In genomic region chr3:69756499-69756898, GRCm38 (mm10) we compare ENCODE assay signal across 8 mouse cellular contexts. TPM values are rescaled to one million over a fixed set of nuclear protein-coding genes. Genes with fewer than 3 reads are reported as not detected.
DNase-seq lines count a peak whose midpoint lies in the region; ATAC-seq lines count a peak whose summit lies in the region.

No protein-coding gene starts in this region.

- no peak overlapping the region for H3K9ac ChIP-seq in forebrain, embryonic 11.5 days (ENCODE audit: low read length)
- no peak overlapping the region for H3K9ac ChIP-seq in lung, embryonic 15.5 days

- DNase-seq in forebrain, embryonic 11.5 days (ENCODE audit: low spot score), result no peak
- DNase-seq in forebrain, embryonic 10.5 days (ENCODE audit: extremely low spot score, low spot score), result no peak
- DNase-seq in adrenal gland, postnatal 10 days, result peak; percentile 71
- peak; percentile 89 for DNase-seq in embryo, embryonic 11 days
- peak; percentile 34 to 72 for DNase-seq in heart, postnatal 14 days
- peak; percentile 48 to 61 for DNase-seq in kidney, postnatal 4 days

- H3K36me3 ChIP-seq in forebrain, embryonic 11.5 days (ENCODE audit: control insufficient read depth, insufficient read depth, low read length), result no peaks in the 10 kb centered on the region; the same call in 1 of the 2 replicates
- H3K36me3 ChIP-seq in forebrain, embryonic 10.5 days (replicated peaks), result peaks cover 72% of the 10 kb centered on the region
- H3K36me3 ChIP-seq in lung, embryonic 15.5 days, result peaks cover 38% of the 10 kb centered on the region

- 33% methylated on average over 7 of the region's 7 CpGs for WGBS in forebrain, embryonic 11.5 days
- WGBS in forebrain, embryonic 10.5 days, result 37% methylated on average over 7 of the region's 7 CpGs
- 18% methylated on average over 7 of the region's 7 CpGs for WGBS in lung, embryonic 15.5 days

- no peak overlapping the region for H3K4me2 ChIP-seq in forebrain, embryonic 11.5 days (ENCODE audit: low read depth, low read length, severe bottlenecking)
- H3K4me2 ChIP-seq in lung, embryonic 15.5 days, result no peak overlapping the region

- H3K9me3 ChIP-seq in forebrain, embryonic 11.5 days (ENCODE audit: control insufficient read depth, low read length), result no peaks in the 10 kb centered on the region
- no peaks in the 10 kb centered on the region for H3K9me3 ChIP-seq in forebrain, embryonic 10.5 days
- H3K9me3 ChIP-seq in lung, embryonic 15.5 days, result no peaks in the 10 kb centered on the region

- intact Hi-C loops in heart, postnatal 14 days (cut with DNase I), result loop anchor here (2.0 kb wide), 1 partner anchor 142 kb away; no protein-coding TSS in a partner anchor

- H3K27ac ChIP-seq in forebrain, embryonic 11.5 days (ENCODE audit: low read depth, low read length), result no peak overlapping the region
- no peak overlapping the region for H3K27ac ChIP-seq in forebrain, embryonic 10.5 days
- no peak overlapping the region for H3K27ac ChIP-seq in lung, embryonic 15.5 days

- H3K4me3 ChIP-seq in forebrain, embryonic 11.5 days (ENCODE audit: low read depth, low read length), result no peak overlapping the region
- no peak overlapping the region for H3K4me3 ChIP-seq in forebrain, embryonic 10.5 days
- no peak overlapping the region for H3K4me3 ChIP-seq in lung, embryonic 15.5 days

- H3K27me3 ChIP-seq in forebrain, embryonic 11.5 days (ENCODE audit: control insufficient read depth, insufficient read depth, low read length), result no peaks in the 10 kb centered on the region
- H3K27me3 ChIP-seq in forebrain, embryonic 10.5 days (ENCODE audit: poor library complexity, severe bottlenecking), result no peaks in the 10 kb centered on the region
- no peaks in the 10 kb centered on the region for H3K27me3 ChIP-seq in lung, embryonic 15.5 days

- ATAC-seq in forebrain, embryonic 11.5 days (replicated peaks; ENCODE audit: low FRiP score), result 0 out of 2 replicates have a peak, but pooled peaks have one; percentile 70
- peak; percentile 64; the same call in 1 of the 2 replicates for ATAC-seq in lung, embryonic 15.5 days (ENCODE audit: borderline replicate concordance, extremely low read depth, low FRiP score, low TSS enrichment)
- 0 out of 2 replicates have a peak, but pooled peaks have one; percentile 36 for ATAC-seq in neutrophil, adult 5-6 weeks (ENCODE audit: extremely low read depth, insufficient number of reproducible peaks, low FRiP score, poor library complexity, severe bottlenecking)

- no peaks in the 10 kb centered on the region for H3K4me1 ChIP-seq in forebrain, embryonic 11.5 days (replicated peaks; ENCODE audit: control insufficient read depth, insufficient read depth, low read length)
- no peaks in the 10 kb centered on the region for H3K4me1 ChIP-seq in forebrain, embryonic 10.5 days
- H3K4me1 ChIP-seq in lung, embryonic 15.5 days, result no peaks in the 10 kb centered on the region

RNA-seq across cellular contexts. Expression of gene Nmd3, which starts 34.7 kb away (rescaled TPM):
- polyA plus RNA-seq in forebrain, embryonic 11.5 days (2014; fragmentation: Nextera tagmentation; extraction: Ambion mirVana), result 124 and 138 TPM in 2 replicates
- 162 and 163 TPM in 2 replicates for polyA plus RNA-seq in forebrain, embryonic 10.5 days (2016; fragmentation: Nextera tagmentation; extraction: Ambion mirVana)
- total RNA-seq in adrenal gland, postnatal 10 days (2021), result 10 to 100 TPM; 78.9 to 92.6 TPM
- total RNA-seq in heart, postnatal 14 days (2021), result 10 to 100 TPM; 34.7 to 44.2 TPM
- 139 TPM in 2 replicates for polyA plus RNA-seq in lung, embryonic 15.5 days (2015; fragmentation: Nextera tagmentation; extraction: Ambion mirVana)
- total RNA-seq in neutrophil, adult 5-6 weeks (2017), result 43.2 and 59.4 TPM in 2 replicates

Comparison
In these comparisons a context has a peak if more than half of its experiments do, and no peak if none do; other contexts are left out.
1. DNase-seq: peak in adrenal gland, postnatal 10 days (single experiment), embryo, embryonic 11 days (single experiment), heart, postnatal 14 days (2 of 2) and kidney, postnatal 4 days (2 of 2); none in forebrain, embryonic 11.5 days (single experiment) and forebrain, embryonic 10.5 days (single experiment).
2. Peak in every context shown above with its lines, with median percentiles within 50 percentile points of each other: ATAC-seq.